Mouse (Mus musculus) c-Kit-positive CD71-negative TER-119-negative erythroid progenitor cells, embryonic 14.5 days (primary cell): ENCODE results near the gene Dlst.

Experiments used
- DNase-seq: peaks from one replicate; pipeline ENCODE4 v3.0.0-alpha.2; 2013; ENCODE audit warnings: low read depth

Dlst gene

DNA sequence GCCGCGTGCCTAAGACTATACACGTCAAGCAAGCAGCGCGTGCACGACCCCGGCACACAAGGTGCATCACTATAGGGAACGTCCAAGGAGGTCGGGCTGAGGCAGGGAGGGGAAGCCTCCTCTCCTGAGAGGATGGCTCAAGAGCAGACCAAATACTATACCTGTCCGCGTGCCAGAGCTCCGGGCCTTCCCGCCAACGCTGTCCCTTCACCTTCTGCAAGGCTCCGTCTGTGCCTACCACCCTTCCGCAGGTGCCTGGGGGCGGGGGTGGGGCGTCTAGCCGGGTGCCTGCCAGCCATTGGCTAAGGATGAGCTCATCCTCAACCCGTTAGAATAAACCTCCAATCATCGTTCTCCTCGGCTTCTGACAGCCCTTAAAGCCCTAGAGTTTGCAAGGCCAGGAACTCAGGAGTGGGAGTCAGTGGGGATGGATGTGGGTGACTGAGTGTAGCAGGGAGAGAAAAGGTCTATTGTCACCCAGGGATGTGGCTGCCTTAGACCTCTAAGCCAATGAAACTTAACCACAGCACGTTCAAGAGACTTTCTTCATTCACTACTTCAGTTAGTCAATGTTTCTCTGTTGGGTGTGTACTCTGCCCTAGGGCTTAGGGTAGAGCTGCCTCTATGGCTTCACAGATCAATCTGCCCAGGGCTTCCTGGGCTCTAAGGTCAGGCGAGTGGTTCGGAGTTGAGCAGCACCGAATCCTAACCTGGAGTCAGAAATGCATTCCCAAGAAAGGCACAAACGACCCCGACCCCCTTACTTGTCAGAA is 40.6 kb downstream of the Dlst start, which contains the start of gene Rps6kl1:
Gene Rps6kl1, minus strand, starts transcription at position 263 of the 773 bp plus-strand sequence.
- no peak for DNase-seq

DNA sequence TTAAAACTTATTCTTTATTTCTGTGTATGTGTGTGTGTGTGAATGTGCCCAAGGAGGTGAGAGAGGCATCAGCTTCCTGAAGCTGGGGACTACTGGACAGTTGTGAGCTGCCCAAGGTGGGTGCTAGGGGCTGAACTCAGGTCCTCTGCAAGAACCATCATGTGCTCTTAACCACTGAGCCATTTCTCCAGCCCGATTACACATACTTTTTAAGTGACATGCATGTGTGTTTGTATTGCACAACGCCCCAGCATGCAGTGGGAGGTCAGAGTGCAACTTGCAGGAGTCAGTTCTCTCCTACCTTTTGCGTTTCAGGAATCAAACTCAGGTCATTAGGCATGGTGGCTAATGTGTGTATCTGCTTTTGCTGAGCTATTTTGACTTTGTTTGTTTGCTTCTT is 42.4 kb downstream of the Dlst start:
- DNase-seq = no peak

DNA sequence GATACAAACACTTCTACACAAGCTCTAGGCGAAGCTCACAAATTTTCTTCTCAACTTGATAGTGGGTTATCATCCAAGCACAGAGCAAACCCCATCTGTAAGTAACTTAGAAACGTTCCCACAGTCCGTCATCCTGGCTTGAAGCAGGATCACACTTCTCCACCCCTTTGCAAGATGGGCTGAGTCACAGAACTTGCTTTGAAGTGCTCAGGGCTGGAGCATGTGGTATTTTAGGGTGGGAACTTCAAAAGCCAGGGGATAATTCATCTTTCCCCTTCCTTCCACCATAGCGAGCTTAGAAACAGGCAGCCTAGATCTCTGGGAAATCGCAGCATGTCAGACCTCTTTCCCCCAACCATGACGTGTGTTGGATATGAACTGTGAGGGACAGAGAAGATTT is 45.7 kb downstream of the Dlst start:
- no peak for DNase-seq

DNA sequence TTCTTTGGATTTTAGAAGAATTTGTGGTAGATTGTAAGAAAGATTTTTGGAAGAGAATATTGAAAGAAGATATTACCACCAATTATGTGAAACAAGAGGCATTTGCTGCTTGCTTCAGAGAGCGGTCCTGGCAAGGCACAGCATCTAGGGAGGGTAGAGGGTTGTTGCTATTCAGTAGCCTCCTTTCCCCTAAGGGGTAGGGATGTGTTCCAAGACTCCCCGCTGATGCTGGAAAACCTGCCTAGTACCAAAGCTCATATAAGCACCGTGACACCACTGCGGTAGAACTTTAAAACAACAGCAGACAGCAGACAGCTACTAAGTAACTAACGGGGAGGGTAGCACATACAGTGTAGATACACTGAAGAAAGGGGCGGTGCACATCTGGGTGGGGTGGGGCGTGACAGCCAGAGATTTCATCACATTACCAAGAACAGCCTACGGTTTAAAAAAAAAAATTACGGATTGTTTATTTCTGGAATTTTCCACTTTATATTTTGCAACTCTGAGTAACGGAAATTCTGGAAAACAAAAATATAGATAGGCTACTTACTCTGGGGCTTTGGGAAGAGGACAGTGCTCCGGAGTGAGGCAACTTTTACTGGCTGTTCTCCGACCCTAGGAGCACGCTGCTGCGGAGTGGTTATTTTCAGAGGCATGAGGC is 47.3 kb downstream of the Dlst start:
- DNase-seq = no peak

DNA sequence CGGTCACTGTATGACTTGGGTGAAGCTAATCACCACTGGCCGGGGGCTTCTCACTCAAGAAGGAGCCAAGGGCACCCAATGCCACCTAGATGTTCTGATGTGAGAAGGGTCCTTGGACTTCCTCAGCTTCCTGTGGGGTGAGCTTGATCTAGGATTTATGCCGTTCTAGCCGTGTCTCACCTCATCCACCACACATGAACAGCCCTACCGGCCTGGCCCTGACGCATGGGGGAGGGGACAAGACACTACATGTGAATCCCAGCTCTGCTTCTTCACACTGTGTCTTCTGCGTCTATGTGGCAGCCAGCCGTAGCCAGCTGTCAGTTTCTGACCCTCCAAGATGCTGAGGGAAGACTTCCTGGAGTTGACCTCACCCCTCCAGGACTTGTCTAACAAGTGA is 48.2 kb downstream of the Dlst start:
- DNase-seq = no peak

DNA sequence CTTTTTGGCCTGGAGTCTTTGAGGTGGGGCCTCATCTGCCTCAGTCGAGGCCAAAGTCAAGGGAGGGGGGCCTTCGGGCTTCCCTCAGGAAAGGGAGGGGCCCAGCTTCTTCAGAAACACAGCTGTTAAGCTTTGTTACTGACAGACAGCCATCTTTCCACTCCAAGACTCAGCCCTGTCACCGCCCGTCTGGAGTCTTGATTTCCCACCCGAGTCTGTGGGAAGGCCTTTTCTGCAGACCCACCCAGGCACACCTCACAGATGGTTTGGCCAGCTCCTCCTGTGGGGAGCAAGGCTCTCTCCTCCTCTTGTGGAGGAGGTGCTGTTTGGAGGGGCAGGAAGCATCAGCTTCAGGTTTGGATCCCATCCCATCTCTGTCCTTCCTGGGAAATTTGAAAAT is 49.0 kb downstream of the Dlst start:
- DNase-seq = no peak

DNA sequence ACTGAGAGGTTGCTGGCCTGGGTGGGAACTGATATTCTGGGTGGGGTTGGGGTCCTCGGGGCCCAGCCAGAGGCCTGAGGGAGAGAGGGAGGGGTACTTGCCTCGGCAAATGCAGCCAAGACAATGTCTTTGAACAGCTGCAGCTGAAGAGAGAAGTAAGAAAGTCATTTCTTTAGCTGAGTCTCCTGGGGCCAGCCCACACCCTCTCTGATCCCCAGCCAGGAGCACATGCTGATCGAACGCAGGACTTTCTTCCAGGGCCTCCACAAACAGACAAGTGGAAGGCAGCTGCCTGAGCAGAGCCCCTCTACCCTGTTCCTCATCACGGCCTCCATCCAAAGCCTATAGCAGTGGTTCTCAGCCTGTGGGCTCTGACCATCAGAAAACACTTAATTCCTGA is 54.4 kb downstream of the Dlst start:
- no peak for DNase-seq

DNA sequence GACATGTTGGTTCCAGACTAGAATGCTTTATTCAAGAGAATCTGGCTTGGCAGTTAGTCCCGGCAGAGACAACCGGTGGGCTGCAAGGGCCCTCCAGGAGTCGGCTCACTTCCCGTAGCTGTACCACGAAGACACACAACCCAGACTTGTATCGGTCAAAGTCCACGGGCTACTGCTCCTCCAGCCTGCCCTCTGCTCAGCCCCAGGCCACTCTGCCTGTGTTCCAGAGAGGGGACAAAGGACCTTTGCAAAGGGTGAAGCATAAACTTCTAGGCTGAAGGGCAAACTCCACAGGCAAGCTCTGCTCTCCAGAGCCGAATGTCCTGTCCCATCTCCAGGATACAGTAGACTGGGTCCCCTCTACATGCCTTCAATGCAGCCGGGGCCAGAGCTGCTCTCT is 56.0 kb downstream of the Dlst start:
- no peak for DNase-seq

DNA sequence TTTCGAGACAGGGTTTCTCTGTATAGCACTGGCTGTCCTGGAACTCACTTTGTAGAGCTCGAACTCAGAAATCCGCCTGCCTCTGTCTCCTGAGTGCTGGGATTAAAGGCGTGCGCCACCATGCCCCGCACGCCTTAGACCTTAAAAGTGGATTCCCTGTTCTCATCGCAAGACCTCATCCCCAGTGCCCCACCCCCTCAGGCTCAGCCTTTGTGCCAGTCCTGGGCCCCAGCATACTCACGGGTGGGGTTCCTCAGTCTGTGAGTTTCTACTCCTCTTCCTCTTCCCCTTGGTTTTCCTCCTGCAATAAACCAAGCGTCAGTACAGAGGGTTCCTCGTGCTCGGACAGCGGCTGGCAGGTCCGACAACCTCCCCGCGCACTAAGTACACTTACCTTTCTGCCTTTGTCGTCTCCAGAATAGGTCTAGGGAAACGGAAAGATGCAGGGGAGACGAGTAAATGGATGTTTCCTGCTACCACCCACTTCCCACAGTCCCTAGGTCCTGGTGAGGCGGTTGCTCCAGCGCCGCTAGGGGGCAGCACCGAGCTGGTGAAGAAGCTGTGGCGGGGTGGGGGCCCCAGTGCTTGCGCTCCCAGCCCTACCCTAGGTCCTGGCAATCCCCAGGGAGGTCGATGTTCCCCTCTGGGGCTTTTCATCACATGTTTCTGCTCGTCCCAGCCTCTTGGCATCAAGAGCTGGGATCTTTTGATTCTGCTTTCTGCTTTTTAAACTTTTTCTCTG is 58.7 kb downstream of the Dlst start:
- DNase-seq = peak; percentile 82

DNA sequence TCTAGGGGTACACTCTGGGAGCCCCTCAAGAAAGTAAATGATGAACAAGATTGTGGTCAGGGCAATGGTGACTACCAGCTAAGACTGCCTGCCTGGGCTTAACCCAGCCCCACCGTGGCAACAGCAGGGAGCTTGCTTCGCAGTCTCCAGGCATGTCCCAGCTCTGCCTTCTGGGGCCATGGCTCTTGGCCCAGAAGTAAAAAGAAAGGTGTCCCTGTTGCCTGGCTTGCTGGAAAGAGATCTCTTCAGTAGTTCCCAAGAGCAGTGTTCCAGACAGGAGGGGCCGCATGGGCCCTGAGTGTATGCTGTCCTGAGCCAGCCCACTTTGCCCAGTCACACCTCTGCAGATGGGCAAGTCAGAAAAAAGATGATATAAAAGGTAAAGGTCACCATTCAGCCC is 59.2 kb downstream of the Dlst start:
- no peak for DNase-seq

DNA sequence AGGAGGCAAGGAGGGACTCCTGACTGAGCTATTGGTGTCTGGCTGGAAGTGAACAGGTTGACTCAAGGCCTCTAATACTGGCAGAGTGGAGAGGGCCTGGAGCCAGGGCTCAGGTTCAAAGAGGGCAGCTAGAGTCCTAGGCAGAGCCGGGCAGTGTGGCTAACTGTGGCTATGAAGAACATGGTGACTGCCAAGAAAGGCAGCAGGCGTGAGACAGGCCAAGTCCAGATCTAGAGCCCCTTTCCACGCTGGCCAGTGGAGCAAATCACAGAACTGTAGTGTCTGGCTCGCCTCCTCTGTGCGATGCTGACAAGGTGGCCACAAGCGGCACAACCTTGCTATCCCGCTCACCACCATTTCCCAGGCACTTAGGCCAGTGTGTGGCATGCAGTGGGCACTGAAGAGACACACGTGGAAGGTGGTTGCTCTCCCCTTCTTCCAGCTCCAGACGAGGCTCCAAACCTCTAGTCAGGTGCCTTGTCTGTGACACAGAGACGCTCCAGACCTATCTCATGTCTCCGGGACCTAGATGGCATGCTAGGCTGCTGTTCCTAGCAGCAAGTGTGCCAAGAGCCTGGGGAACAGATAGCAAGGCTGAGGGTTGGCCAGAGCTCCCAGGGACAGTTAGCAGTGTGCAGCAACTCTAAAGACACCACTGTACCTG is 59.8 kb downstream of the Dlst start:
- DNase-seq = no peak

DNA sequence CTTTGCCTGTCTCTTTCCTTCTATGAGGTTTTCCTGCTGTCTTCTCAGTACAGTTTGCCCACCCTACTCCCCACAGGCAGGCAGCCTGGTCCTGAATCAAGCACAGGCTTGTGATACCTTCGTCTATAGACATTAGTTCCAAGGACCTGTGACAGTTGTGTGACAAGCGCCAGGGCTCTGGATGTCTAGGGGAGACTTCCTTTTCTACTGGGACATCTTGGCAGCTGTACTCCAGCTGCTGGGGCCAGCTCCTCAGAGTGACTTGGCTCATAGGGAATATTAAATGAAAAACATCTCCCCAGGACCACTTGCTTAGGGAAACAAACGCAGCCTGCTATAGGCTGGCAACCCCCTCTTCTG is 60.3 kb downstream of the Dlst start:
- DNase-seq = no peak

DNA sequence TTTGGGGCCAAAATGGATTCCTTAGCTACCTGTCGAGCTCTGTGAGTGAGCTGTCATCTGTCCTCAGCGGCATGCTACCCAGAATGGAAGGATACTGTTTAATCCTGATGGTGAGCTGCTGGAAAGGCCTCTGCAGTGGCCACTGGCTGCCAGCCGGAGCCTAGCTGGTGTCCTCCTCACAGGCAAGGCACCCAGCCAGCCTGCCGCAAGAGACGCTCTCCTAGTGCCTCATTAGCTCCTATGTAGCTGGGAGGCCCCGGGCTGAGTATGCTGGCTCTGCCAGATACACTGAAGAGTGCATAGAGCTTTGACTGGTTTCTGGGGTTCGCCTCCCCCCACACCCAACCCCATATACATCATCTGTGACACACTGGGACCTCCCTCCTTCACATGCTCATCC is 63.4 kb downstream of the Dlst start:
- DNase-seq = no peak

DNA sequence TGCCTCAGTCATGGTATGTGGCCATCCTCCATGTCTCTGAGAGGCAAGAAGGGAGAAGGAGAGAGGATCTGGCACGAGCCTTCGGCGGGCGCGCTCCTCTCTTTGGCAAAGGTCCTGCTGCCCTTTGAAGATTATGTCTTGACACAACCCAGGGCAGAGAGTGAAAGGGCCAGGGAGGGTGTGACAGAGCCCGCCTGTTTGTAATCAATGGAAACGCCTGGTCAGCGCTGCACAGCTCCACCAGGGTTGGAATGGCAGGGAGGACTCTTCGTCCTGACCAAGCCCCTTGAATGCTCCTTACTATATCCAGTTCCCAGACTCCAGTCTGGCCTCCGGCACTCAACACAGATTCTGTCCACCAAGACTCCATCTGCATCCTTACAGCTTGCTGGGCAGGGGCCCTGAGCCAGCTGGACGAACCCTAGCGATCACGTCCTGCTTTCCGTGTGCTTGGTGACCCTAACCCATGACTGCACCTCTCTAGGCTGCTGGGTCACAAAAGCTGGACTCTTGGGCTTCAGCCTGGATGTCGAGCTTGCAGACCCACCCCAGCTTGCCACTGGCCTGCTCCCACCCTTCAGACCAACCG is 64.5 kb downstream of the Dlst start:
- DNase-seq = no peak

DNA sequence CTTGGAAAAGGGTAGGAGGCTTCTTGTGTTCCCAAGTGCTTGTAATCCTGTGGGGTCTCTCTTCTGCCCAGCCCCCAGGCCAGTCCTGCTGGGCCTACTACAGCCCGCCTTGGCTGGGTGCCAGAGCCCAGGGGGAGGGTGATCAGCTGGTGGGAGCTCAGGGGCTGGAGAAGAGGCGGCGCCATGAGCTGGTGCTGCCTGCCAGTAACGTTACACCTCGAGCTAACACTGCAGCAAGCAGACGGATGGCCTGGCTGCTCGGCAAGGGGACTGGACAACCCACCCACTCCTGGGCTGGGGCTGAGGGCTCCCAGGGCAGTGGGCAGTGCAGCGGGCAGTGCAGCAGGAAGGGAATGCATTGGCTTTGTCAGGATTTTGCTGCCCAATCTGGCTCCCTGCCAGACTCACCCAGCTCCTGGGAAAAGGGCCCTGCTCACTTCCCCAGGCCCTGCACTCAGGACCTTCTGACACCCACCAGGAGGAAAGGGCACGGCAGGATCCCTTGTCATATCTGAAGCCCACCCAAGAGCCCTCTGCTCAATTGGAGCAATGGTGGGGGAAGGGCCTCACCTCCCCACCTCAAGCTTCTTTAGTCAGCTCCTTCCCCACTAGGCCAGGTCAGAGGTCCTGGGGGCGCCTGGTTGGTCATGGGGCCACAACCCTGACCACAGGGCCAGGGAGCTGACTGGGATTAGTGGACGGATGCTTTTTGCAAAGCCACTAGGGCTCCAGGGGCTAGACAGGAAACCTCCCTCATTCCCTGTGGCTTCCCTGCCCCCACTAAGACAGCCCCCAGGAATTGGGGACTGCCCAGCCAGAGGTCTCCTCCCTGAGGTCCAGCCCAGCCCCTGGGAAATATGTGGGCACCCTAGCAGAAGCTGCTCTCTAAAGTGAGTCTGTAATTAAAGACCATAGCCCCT is 65.6 kb downstream of the Dlst start:
- no peak for DNase-seq

DNA sequence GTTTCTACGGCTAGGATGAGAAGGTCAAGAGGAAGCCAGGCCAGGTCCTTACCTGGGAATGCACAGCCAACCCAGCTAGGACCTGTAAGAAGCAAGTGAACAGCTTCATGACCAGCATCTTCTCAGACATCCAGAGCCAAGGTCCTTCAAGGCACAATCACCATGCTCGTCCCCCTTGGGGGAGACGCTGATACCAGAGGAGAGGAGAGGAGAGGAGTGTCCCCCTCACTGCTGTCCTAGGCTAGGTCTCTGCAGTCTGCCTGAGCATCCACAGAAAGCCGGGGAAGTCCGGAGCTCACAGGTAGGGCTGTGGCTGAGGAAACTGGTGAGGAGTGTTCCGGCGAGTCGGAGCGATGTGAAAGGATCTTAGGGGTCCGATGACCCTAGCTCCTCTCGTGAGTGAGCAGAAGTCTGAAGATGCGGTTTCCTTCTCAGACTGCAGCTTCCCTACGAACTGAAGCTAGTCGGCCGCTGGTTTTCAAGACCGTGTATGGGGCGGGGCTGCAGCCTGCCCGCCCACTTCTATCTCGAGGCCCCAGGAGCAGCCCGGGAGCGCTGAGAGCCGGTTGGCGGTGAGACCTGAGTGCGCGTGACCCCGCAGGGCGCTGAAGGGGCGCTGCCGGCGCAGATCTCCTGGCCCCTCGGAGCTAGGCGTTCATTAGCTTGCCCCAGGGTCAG is 66.4 kb downstream of the Dlst start:
- DNase-seq = peak; percentile 56

DNA sequence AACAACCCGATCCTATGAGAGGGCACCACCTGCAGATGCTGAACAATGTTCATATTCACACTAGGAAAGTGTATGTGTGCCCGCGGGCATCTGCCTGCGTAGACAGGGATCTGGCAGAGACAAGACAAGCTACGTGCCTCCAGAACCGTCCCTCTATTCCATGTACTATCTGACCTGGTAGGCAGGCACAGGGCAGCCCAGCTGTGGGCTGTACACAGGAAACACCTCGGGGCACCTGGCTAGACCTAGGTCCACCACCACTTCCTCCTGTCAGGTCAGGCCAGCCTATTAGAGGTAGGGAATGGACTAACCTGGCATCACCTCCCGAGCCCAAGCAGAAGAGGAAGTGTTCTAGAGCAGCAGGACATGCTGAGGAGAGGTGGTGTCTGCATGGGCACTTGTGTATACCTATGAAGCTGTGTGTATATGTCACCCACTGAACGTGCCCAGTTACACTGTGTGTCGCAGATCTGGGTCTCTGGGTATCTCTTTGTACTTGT is 67.2 kb downstream of the Dlst start, which contains the start of gene Pgf:
Gene Pgf, minus strand, starts transcription at position 51 of the 500 bp plus-strand sequence.
- DNase-seq = no peak

DNA sequence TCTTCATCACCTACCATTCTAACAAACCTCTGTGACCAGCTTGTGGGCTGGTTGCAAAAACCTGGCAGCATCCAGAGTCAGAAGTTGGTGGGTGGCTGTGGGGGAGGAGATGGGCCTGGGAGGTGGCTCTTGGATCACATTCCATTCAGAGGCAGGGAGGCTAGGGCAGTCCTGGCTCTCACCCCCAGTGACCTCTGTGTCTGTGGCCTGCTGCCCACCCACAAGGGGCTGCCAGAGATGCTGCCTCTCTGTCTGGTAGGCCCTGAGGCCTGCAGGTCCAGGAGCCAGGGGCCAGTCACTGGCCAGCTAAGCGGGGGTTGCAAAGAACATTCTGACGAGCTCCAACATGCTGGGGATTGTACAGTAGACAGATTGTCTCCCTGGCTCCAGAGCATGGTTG is 67.7 kb downstream of the Dlst start:
- no peak for DNase-seq

DNA sequence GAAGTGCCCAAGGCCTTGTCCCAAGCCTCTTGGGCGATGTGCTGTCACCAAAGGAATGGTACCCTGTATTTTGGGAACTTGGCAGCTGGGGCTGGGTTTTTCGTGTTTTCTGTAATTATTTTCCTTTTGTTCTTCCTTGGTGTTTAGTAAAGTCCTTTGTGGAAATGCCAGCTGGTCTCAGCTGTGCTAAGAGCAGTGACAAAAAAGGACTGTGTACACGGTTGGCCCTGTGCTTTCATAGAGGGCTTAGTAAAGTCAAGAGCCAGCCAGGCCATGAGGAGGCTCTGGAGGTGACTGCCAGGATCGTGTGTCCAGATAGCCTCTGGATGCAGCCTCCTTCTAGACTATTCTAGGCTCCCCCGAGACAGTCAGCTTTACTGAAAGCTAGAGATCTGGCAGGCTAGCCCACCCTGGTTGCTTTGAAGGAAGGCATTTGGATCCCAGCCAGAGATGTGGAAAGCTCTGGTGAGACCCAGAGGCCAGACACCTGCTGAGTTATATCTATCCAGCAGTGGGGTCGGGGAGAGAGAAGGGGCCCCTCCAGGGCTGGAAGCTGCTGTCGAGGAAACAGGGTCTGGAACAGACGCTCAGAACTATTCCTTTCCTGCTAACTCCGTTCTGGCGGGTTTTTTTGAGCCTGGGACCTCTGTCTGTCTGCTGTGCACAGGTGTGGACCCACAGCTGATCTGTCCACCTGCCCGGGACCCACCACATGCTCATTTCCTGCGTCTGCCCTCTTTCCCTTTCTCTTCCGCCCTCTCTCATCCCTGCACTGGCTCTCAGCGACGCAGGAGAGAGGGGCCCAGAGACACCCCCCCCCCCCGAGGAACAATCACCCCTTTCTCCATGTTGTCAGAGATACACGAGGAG is 71.1 kb downstream of the Dlst start:
- no peak for DNase-seq

DNA sequence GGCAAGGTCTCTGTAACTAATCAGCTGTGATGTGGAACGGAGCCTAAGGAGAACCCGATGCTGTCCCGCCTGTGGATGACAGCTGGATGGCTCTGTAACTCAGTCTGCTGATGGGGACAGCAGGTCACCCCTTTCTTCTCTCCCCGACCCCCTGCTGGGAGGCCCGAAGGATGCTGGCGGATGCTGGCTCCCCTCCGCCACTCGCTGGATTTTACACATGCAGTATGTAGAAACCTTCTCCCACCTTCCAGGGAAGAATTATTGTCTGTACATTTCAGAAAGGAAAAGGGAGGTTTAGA is 71.7 kb downstream of the Dlst start:
- DNase-seq = no peak
